Mouse (Mus musculus): Measurements from ENCODE around the gene Cdh20.

- no peak for TF ChIP-seq POLR2A (IDR thresholded peaks at IDR 0.05; ENCODE audit: control insufficient read depth in 1 of 2, insufficient read depth in 1 of 2, low read depth in 1 of 2, low read length in 2 of 2, poor library complexity in 1 of 2)
- no peak for TF ChIP-seq UBTF (IDR thresholded peaks at IDR 0.05; ENCODE audit: borderline replicate concordance, insufficient read depth, low read depth, low read length)
- no peak for TF ChIP-seq GATA1 (IDR thresholded peaks at IDR 0.05; ENCODE audit: low read depth, low read length)
- TF ChIP-seq CTCF (IDR thresholded peaks at IDR 0.05 in 2 of 3, conservative IDR thresholded peaks at IDR 0.05 in 1 of 3; ENCODE audit: control insufficient read depth in 1 of 3, insufficient read depth in 1 of 3, low read depth in 2 of 3, low read length in 3 of 3, poor library complexity in 1 of 3, severe bottlenecking in 1 of 3), result no peak
- TF ChIP-seq EP300 (IDR thresholded peaks at IDR 0.05; ENCODE audit: low read depth in 1 of 2, low read length in 2 of 2), result no peak
- TF ChIP-seq MEF2A (IDR thresholded peaks at IDR 0.05; ENCODE audit: extremely low read depth, insufficient replicate concordance, low read depth, low read length, poor library complexity, severe bottlenecking), result no peak
- no peak for TF ChIP-seq TBP (IDR thresholded peaks at IDR 0.05; ENCODE audit: low read depth, low read length)
- TF ChIP-seq CHD2 (IDR thresholded peaks at IDR 0.05; ENCODE audit: low read length), result no peak
- no peak for TF ChIP-seq RCOR1 (IDR thresholded peaks at IDR 0.05; ENCODE audit: low read depth, low read length)
- TF ChIP-seq NELFE (IDR thresholded peaks at IDR 0.05; ENCODE audit: low read depth, low read length), result no peak
- no peak for TF ChIP-seq NRF1 (IDR thresholded peaks at IDR 0.05; ENCODE audit: insufficient read depth, low read depth, low read length, poor library complexity, severe bottlenecking)
Observed at GRCm38 (mm10) chr1:104993905-104994611, 225.7 kb downstream of the Cdh20 start.

All from MEL (cell line).